Mouse (Mus musculus): ENCODE measurements around the gene Capn2.

- TF ChIP-seq CTCF (IDR thresholded peaks at IDR 0.05; ENCODE audit: control insufficient read depth, insufficient read depth, low read length) (no peak), POLR2A (IDR thresholded peaks at IDR 0.05; ENCODE audit: borderline replicate concordance, control insufficient read depth, low read depth, low read length) (no peak)
These were observed 22.9 kb downstream of the Capn2 start for GRCm38 (mm10) chr1:182494285-182495145.

Measured in bone marrow, adult 2 months (tissue).